Mouse (Mus musculus): ENCODE data around the gene Slc8a1. TPM values are rescaled to one million over a fixed set of nuclear protein-coding genes. Genes with fewer than 3 reads are reported as not detected.

Slc8a1 gene
- total and polyA plus RNA-seq, 3 experiments: 0.11 TPM; not detected in 2

GRCm38 (mm10) chr17:81704761-81705160 is 33.4 kb downstream of the Slc8a1 start:
- H3K4me1 ChIP-seq (ENCODE audit: insufficient read depth, low read depth, low read length): no peaks in the 10 kb centered on the region
- H3K36me3 ChIP-seq (replicated peaks): no peaks in the 10 kb centered on the region
- TF ChIP-seq GATA1 (IDR thresholded peaks at IDR 0.05; ENCODE audit: borderline replicate concordance, low read length): no peak
- no peak for TF ChIP-seq CTCF (IDR thresholded peaks at IDR 0.05; ENCODE audit: low read depth, low read length)
- no peak for TF ChIP-seq POLR2AphosphoS5 (IDR thresholded peaks at IDR 0.05; ENCODE audit: insufficient replicate concordance, low read depth, low read length)
- TF ChIP-seq TAL1 (conservative IDR thresholded peaks at IDR 0.05; ENCODE audit: low read depth, low read length): no peak
- TF ChIP-seq GATA2 (IDR thresholded peaks at IDR 0.05; ENCODE audit: borderline replicate concordance, low read depth, low read length): no peak
- no peak overlapping the region for H3K4me3 ChIP-seq (ENCODE audit: low read depth, low read length)
- H3K9me3 ChIP-seq (replicated peaks): peaks cover 20% of the 10 kb centered on the region
- DNase-seq (ENCODE audit: low spot score) (no peak), ATAC-seq (ENCODE audit: extremely low read depth, insufficient number of reproducible peaks, low FRiP score, poor library complexity, severe bottlenecking) (no peak)
- H3K27me3 ChIP-seq (ENCODE audit: insufficient read depth, low read length): no peaks in the 10 kb centered on the region

- no peak overlapping the region for H3K4me3 ChIP-seq (ENCODE audit: low read depth, low read length)
- ATAC-seq (ENCODE audit: extremely low read depth, insufficient number of reproducible peaks, low FRiP score, poor library complexity, severe bottlenecking) (no peak), DNase-seq (ENCODE audit: low spot score) (no peak)
- no peaks in the 10 kb centered on the region for H3K4me1 ChIP-seq (ENCODE audit: insufficient read depth, low read depth, low read length)
- no peaks in the 10 kb centered on the region for H3K36me3 ChIP-seq (replicated peaks)
- H3K9me3 ChIP-seq (replicated peaks): peaks cover 23% of the 10 kb centered on the region
- TF ChIP-seq CTCF (IDR thresholded peaks at IDR 0.05; ENCODE audit: low read depth, low read length): no peak
- no peak for TF ChIP-seq POLR2AphosphoS5 (IDR thresholded peaks at IDR 0.05; ENCODE audit: insufficient replicate concordance, low read depth, low read length)
- H3K27me3 ChIP-seq (ENCODE audit: insufficient read depth, low read length): no peaks in the 10 kb centered on the region
These were observed 34.9 kb downstream of the Slc8a1 start for GRCm38 (mm10) chr17:81703258-81703657.

- no peak; the same call in 1 of the 2 replicates for ATAC-seq (ENCODE audit: extremely low read depth, insufficient number of reproducible peaks, low FRiP score, poor library complexity, severe bottlenecking)
- Histone ChIP-seq H3K4me3 (ENCODE audit: low read depth, low read length) (no peak overlapping the region), H3K9me3 (replicated peaks) (peaks cover 17% of the 10 kb centered on the region), H3K4me1 (ENCODE audit: insufficient read depth, low read depth, low read length) (no peaks in the 10 kb centered on the region), H3K27me3 (ENCODE audit: insufficient read depth, low read length) (no peaks in the 10 kb centered on the region), H3K36me3 (replicated peaks) (no peaks in the 10 kb centered on the region)
- DNase-seq (ENCODE audit: low spot score): no peak
- no peak for TF ChIP-seq TAL1 (conservative IDR thresholded peaks at IDR 0.05; ENCODE audit: low read depth, low read length)
- TF ChIP-seq GATA2 (IDR thresholded peaks at IDR 0.05; ENCODE audit: borderline replicate concordance, low read depth, low read length): no peak
- no peak for TF ChIP-seq CTCF (IDR thresholded peaks at IDR 0.05; ENCODE audit: low read depth, low read length)
- TF ChIP-seq POLR2AphosphoS5 (IDR thresholded peaks at IDR 0.05; ENCODE audit: insufficient replicate concordance, low read depth, low read length): no peak
- no peak for TF ChIP-seq GATA1 (IDR thresholded peaks at IDR 0.05; ENCODE audit: borderline replicate concordance, low read length)
These were observed 36.5 kb downstream of the Slc8a1 start for GRCm38 (mm10) chr17:81701701-81702100.

GRCm38 (mm10) chr17:81698789-81699188 is 39.4 kb downstream of the Slc8a1 start:
- H3K9me3 ChIP-seq (replicated peaks): peaks cover 10% of the 10 kb centered on the region
- TF ChIP-seq GATA2 (IDR thresholded peaks at IDR 0.05; ENCODE audit: borderline replicate concordance, low read depth, low read length): no peak
- TF ChIP-seq POLR2AphosphoS5 (IDR thresholded peaks at IDR 0.05; ENCODE audit: insufficient replicate concordance, low read depth, low read length): no peak
- no peak for TF ChIP-seq GATA1 (IDR thresholded peaks at IDR 0.05; ENCODE audit: borderline replicate concordance, low read length)
- TF ChIP-seq CTCF (IDR thresholded peaks at IDR 0.05; ENCODE audit: low read depth, low read length): no peak
- TF ChIP-seq TAL1 (conservative IDR thresholded peaks at IDR 0.05; ENCODE audit: low read depth, low read length): no peak
- no peaks in the 10 kb centered on the region for H3K4me1 ChIP-seq (ENCODE audit: insufficient read depth, low read depth, low read length)
- H3K4me3 ChIP-seq (ENCODE audit: low read depth, low read length): no peak overlapping the region
- no peaks in the 10 kb centered on the region for H3K36me3 ChIP-seq (replicated peaks)
- DNase-seq (ENCODE audit: low spot score) (no peak), ATAC-seq (ENCODE audit: extremely low read depth, insufficient number of reproducible peaks, low FRiP score, poor library complexity, severe bottlenecking) (no peak)
- no peaks in the 10 kb centered on the region for H3K27me3 ChIP-seq (ENCODE audit: insufficient read depth, low read length)

- no peaks in the 10 kb centered on the region for H3K27me3 ChIP-seq (ENCODE audit: insufficient read depth, low read length)
- ATAC-seq (ENCODE audit: extremely low read depth, insufficient number of reproducible peaks, low FRiP score, poor library complexity, severe bottlenecking): no peak
- no peak overlapping the region for H3K4me3 ChIP-seq (ENCODE audit: low read depth, low read length)
- H3K9me3 ChIP-seq (replicated peaks): peaks cover 10% of the 10 kb centered on the region
- no peaks in the 10 kb centered on the region for H3K4me1 ChIP-seq (ENCODE audit: insufficient read depth, low read depth, low read length)
- no peaks in the 10 kb centered on the region for H3K36me3 ChIP-seq (replicated peaks)
- DNase-seq (ENCODE audit: low spot score): no peak
- no peak for TF ChIP-seq GATA2 (IDR thresholded peaks at IDR 0.05; ENCODE audit: borderline replicate concordance, low read depth, low read length)
- no peak for TF ChIP-seq POLR2AphosphoS5 (IDR thresholded peaks at IDR 0.05; ENCODE audit: insufficient replicate concordance, low read depth, low read length)
- no peak for TF ChIP-seq CTCF (IDR thresholded peaks at IDR 0.05; ENCODE audit: low read depth, low read length)
- TF ChIP-seq GATA1 (IDR thresholded peaks at IDR 0.05; ENCODE audit: borderline replicate concordance, low read length): no peak
- TF ChIP-seq TAL1 (conservative IDR thresholded peaks at IDR 0.05; ENCODE audit: low read depth, low read length): no peak
These were observed 40.5 kb downstream of the Slc8a1 start for GRCm38 (mm10) chr17:81697695-81698094.

- no peaks in the 10 kb centered on the region for H3K27me3 ChIP-seq (ENCODE audit: insufficient read depth, low read length)
- TF ChIP-seq TAL1 (conservative IDR thresholded peaks at IDR 0.05; ENCODE audit: low read depth, low read length) (no peak), GATA2 (IDR thresholded peaks at IDR 0.05; ENCODE audit: borderline replicate concordance, low read depth, low read length) (no peak), GATA1 (IDR thresholded peaks at IDR 0.05; ENCODE audit: borderline replicate concordance, low read length) (no peak), POLR2AphosphoS5 (IDR thresholded peaks at IDR 0.05; ENCODE audit: insufficient replicate concordance, low read depth, low read length) (no peak), CTCF (IDR thresholded peaks at IDR 0.05; ENCODE audit: low read depth, low read length) (no peak)
- peaks cover 3% of the 10 kb centered on the region; the same call in 1 of the 2 replicates for H3K9me3 ChIP-seq (replicated peaks)
- H3K36me3 ChIP-seq (replicated peaks): no peaks in the 10 kb centered on the region
- no peak for ATAC-seq (ENCODE audit: extremely low read depth, insufficient number of reproducible peaks, low FRiP score, poor library complexity, severe bottlenecking)
- DNase-seq (ENCODE audit: low spot score): no peak
- H3K4me1 ChIP-seq (ENCODE audit: insufficient read depth, low read depth, low read length): no peaks in the 10 kb centered on the region
- H3K4me3 ChIP-seq (ENCODE audit: low read depth, low read length): no peak overlapping the region
These were observed 43.2 kb downstream of the Slc8a1 start for GRCm38 (mm10) chr17:81694977-81695376.
